Mouse (Mus musculus): ENCODE results near the gene Sh3bgrl3. TPM values are rescaled to one million over a fixed set of nuclear protein-coding genes. Genes with fewer than 3 reads are reported as not detected.
"Not testable (repeated sequence)": the region's sequence is repeated elsewhere in the genome, so short reads cannot be mapped to it uniquely, and the experiment has no call there.

Sh3bgrl3 gene
- total and polyA plus RNA-seq, 2 experiments from 2014 or later, result 49.7 to 140 TPM

- Histone ChIP-seq H3K4me1 (ENCODE audit: control insufficient read depth, insufficient read depth) (peaks cover 12% of the 10 kb centered on the region), H3K36me3 (replicated peaks; ENCODE audit: control insufficient read depth, insufficient read depth, low read length) (no peaks in the 10 kb centered on the region), H3K4me2 (ENCODE audit: low read depth, low read length) (no peak overlapping the region), H3K9me3 (replicated peaks; ENCODE audit: control insufficient read depth, low read length) (no peaks in the 10 kb centered on the region), H3K9ac (replicated peaks; ENCODE audit: low read depth, low read length) (no peak overlapping the region), H3K4me3 (ENCODE audit: low read depth, low read length) (no peak overlapping the region), H3K27ac (ENCODE audit: low read depth) (peak overlapping the region; percentile 53), H3K27me3 (ENCODE audit: control insufficient read depth, insufficient read depth, low read length) (no peaks in the 10 kb centered on the region)
- 73% methylated on average over 5 of the region's 6 CpGs for WGBS
- ATAC-seq (ENCODE audit: insufficient read depth, low read depth), result no peak
- DNase-seq (ENCODE audit: low spot score), result no peak
- TF ChIP-seq EP300 (IDR thresholded peaks at IDR 0.05; ENCODE audit: low read depth), result no peak
- no peak for TF ChIP-seq CTCF (IDR thresholded peaks at IDR 0.05; ENCODE audit: low read depth)
These were observed 36.0 kb upstream of the Sh3bgrl3 start for GRCm38 (mm10) chr4:134164591-134164990.

GRCm38 (mm10) chr4:134160071-134160470 lies 31.5 kb upstream of the Sh3bgrl3 start:
- WGBS, result 4% methylated on average over 30 of the region's 30 CpGs
- ATAC-seq (ENCODE audit: insufficient read depth, low read depth); H3K27me3 ChIP-seq (ENCODE audit: control insufficient read depth, insufficient read depth, low read length); H3K9me3 ChIP-seq (replicated peaks; ENCODE audit: control insufficient read depth, low read length); H3K36me3 ChIP-seq (replicated peaks; ENCODE audit: control insufficient read depth, insufficient read depth, low read length): not testable (repeated sequence)
- peak; percentile 21 for DNase-seq (ENCODE audit: low spot score)
- peak overlapping the region; percentile 62 for H3K4me3 ChIP-seq (ENCODE audit: low read depth, low read length)
- peak overlapping the region; percentile 57 for H3K9ac ChIP-seq (replicated peaks; ENCODE audit: low read depth, low read length)
- peaks cover 16% of the 10 kb centered on the region for H3K4me1 ChIP-seq (ENCODE audit: control insufficient read depth, insufficient read depth)
- peak overlapping the region; percentile 50 for H3K4me2 ChIP-seq (ENCODE audit: low read depth, low read length)
- peak overlapping the region; percentile 85 for H3K27ac ChIP-seq (ENCODE audit: low read depth)

DNA sequence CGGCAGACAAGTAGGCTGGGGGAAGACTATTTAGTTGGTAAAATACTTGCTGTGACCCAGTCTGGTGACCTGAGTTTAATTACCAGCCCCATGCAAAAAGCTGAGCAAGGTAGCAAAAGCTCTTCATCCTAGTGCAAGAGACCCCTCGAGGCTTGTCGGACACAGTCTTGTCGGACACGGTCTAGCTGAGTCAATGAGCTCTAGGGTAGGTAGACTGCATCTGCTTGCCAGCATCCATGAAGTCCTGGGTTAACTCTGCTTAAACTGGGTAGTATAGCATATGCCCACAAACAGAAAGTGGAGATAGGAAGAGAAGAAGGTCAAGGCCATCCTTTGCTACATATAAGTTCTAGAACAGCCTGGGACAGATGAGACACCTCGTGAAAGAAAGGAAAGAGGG lies 30.2 kb upstream of the Sh3bgrl3 start:
- Histone ChIP-seq H3K27ac (ENCODE audit: low read depth) (no peak overlapping the region), H3K36me3 (replicated peaks; ENCODE audit: control insufficient read depth, insufficient read depth, low read length) (peaks cover 5% of the 10 kb centered on the region), H3K4me3 (ENCODE audit: low read depth, low read length) (no peak overlapping the region), H3K27me3 (ENCODE audit: control insufficient read depth, insufficient read depth, low read length) (no peaks in the 10 kb centered on the region), H3K9me3 (replicated peaks; ENCODE audit: control insufficient read depth, low read length) (no peaks in the 10 kb centered on the region), H3K4me2 (ENCODE audit: low read depth, low read length) (no peak overlapping the region), H3K9ac (replicated peaks; ENCODE audit: low read depth, low read length) (no peak overlapping the region), H3K4me1 (ENCODE audit: control insufficient read depth, insufficient read depth) (peaks cover 18% of the 10 kb centered on the region; the same call in 1 of the 2 replicates)
- DNase-seq (ENCODE audit: low spot score) (no peak), ATAC-seq (ENCODE audit: insufficient read depth, low read depth) (no peak)
- WGBS, result 80% methylated on average over 6 of the region's 6 CpGs
- TF ChIP-seq EP300 (IDR thresholded peaks at IDR 0.05; ENCODE audit: low read depth), result no peak
- no peak for TF ChIP-seq CTCF (IDR thresholded peaks at IDR 0.05; ENCODE audit: low read depth)

GRCm38 (mm10) chr4:134157558-134157957 lies 29.0 kb upstream of the Sh3bgrl3 start:
- H3K36me3 ChIP-seq (replicated peaks; ENCODE audit: control insufficient read depth, insufficient read depth, low read length), result peaks cover 15% of the 10 kb centered on the region
- H3K27ac ChIP-seq (ENCODE audit: low read depth), result peak overlapping the region; percentile 67
- no peaks in the 10 kb centered on the region for H3K27me3 ChIP-seq (ENCODE audit: control insufficient read depth, insufficient read depth, low read length)
- no peak overlapping the region for H3K4me2 ChIP-seq (ENCODE audit: low read depth, low read length)
- H3K9me3 ChIP-seq (replicated peaks; ENCODE audit: control insufficient read depth, low read length), result no peaks in the 10 kb centered on the region
- DNase-seq (ENCODE audit: low spot score) (no peak), ATAC-seq (ENCODE audit: insufficient read depth, low read depth) (no peak)
- H3K9ac ChIP-seq (replicated peaks; ENCODE audit: low read depth, low read length), result no peak overlapping the region
- H3K4me3 ChIP-seq (ENCODE audit: low read depth, low read length), result no peak overlapping the region
- 65% methylated on average over 2 of the region's 2 CpGs for WGBS
- TF ChIP-seq CTCF (IDR thresholded peaks at IDR 0.05; ENCODE audit: low read depth) (no peak), EP300 (IDR thresholded peaks at IDR 0.05; ENCODE audit: low read depth) (no peak)
- peaks cover 18% of the 10 kb centered on the region; the same call in 1 of the 2 replicates for H3K4me1 ChIP-seq (ENCODE audit: control insufficient read depth, insufficient read depth)

GRCm38 (mm10) chr4:134156744-134157143 lies 28.2 kb upstream of the Sh3bgrl3 start:
- Histone ChIP-seq H3K36me3 (replicated peaks; ENCODE audit: control insufficient read depth, insufficient read depth, low read length) (peaks cover 23% of the 10 kb centered on the region), H3K27ac (ENCODE audit: low read depth) (peak overlapping the region; percentile 67), H3K4me1 (ENCODE audit: control insufficient read depth, insufficient read depth) (peaks cover 18% of the 10 kb centered on the region; the same call in 1 of the 2 replicates), H3K9me3 (replicated peaks; ENCODE audit: control insufficient read depth, low read length) (no peaks in the 10 kb centered on the region), H3K4me3 (ENCODE audit: low read depth, low read length) (no peak overlapping the region), H3K27me3 (ENCODE audit: control insufficient read depth, insufficient read depth, low read length) (no peaks in the 10 kb centered on the region), H3K9ac (replicated peaks; ENCODE audit: low read depth, low read length) (0 out of 2 replicates have a peak overlapping the region, but pooled peaks have one; percentile 20), H3K4me2 (ENCODE audit: low read depth, low read length) (peak overlapping the region; percentile 12; the same call in 1 of the 2 replicates)
- DNase-seq (ENCODE audit: low spot score), result peak; percentile 75
- WGBS, result 36% methylated on average over 8 of the region's 8 CpGs
- no peak for TF ChIP-seq CTCF (IDR thresholded peaks at IDR 0.05; ENCODE audit: low read depth)
- TF ChIP-seq EP300 (IDR thresholded peaks at IDR 0.05; ENCODE audit: low read depth), result no peak
- peak; percentile 91 for ATAC-seq (ENCODE audit: insufficient read depth, low read depth)

- peaks cover 18% of the 10 kb centered on the region; the same call in 1 of the 2 replicates for H3K4me1 ChIP-seq (ENCODE audit: control insufficient read depth, insufficient read depth)
- peak overlapping the region; percentile 12; the same call in 1 of the 2 replicates for H3K4me2 ChIP-seq (ENCODE audit: low read depth, low read length)
- H3K9ac ChIP-seq (replicated peaks; ENCODE audit: low read depth, low read length), result no peak overlapping the region
- TF ChIP-seq CTCF (IDR thresholded peaks at IDR 0.05; ENCODE audit: low read depth) (no peak), EP300 (IDR thresholded peaks at IDR 0.05; ENCODE audit: low read depth) (no peak)
- H3K27ac ChIP-seq (ENCODE audit: low read depth), result peak overlapping the region; percentile 67
- H3K27me3 ChIP-seq (ENCODE audit: control insufficient read depth, insufficient read depth, low read length), result no peaks in the 10 kb centered on the region
- no peaks in the 10 kb centered on the region for H3K9me3 ChIP-seq (replicated peaks; ENCODE audit: control insufficient read depth, low read length)
- H3K4me3 ChIP-seq (ENCODE audit: low read depth, low read length), result no peak overlapping the region
- H3K36me3 ChIP-seq (replicated peaks; ENCODE audit: control insufficient read depth, insufficient read depth, low read length), result peaks cover 29% of the 10 kb centered on the region
- ATAC-seq (ENCODE audit: insufficient read depth, low read depth), result no peak
- DNase-seq (ENCODE audit: low spot score), result no peak
- 68% methylated on average over 10 of the region's 10 CpGs for WGBS
These were observed 27.4 kb upstream of the Sh3bgrl3 start for GRCm38 (mm10) chr4:134155961-134156465.
